Mouse (Mus musculus) MN1 (cell line): ENCODE data around the gene Olfr399.

Source experiments
- DNase-seq: peaks from one replicate; pipeline ENCODE4 v3.0.0-alpha.2; 2016; ENCODE audit warnings: low spot score

Gene Olfr399

DNA sequence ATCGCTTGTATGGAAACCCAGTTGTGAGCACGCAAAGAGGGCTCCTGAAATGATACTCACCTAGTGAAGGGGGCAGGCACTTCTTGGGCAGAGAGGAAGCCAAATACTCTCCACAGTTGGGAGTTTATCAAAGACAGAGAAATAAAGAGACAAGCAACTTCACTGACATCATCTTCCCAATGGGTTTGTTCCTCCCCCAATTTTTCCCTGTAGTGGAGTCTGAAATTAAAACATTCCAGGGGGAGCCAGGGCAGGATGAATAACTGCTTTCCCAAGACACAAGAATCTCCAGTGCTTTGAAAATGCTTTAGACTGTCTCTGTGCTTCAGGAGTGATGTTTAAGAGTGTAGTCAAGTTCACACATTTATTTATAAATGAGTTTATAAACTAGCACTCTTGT lies at the start of gene Olfr399, which contains the start of gene Olfr139:
TSS of gene Olfr399 (minus strand) at position 165 of the 400 bp plus-strand sequence.
TSS of gene Olfr139 (minus strand) at position 101 of the 400 bp plus-strand sequence.
- DNase-seq = no peak

DNA sequence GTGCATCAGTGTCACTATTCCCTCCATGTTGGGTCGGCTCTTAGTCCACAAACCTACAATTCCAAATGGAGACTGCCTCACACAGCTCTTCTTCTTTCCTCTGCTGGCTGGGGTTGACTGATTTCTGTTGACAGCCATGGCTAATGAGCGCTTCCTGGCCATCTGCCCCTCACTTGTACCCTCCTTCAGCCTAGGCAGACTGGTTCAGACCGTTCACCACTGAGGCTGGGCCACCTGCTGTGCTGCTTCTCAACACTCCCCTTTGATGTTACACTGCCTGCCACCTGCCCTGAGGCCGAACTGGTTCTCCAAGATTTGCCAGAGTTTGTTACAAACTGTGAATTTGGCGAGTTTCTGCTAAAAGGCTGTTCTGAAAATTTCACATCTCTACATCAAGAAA lies 48.7 kb upstream of the Olfr399 start:
- DNase-seq = no peak

DNA sequence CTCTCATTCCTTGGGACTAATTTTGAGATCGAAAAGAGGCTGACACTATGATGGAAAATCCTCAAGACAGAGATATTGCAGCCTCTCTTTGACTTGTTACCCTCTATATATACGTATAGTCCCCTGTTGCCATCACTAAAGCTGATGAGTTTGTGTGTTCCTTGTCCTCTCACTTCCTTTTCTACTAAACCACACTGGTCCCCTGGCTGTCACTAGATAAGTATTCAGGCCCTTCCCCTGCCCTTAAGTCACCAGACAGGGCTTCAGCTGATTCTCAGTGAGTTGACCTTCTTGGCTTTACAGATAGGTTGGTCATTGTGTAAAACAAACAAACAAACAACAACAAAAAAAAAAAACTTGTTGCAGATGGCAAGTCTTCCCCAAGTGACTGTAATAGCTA lies 45.1 kb upstream of the Olfr399 start:
- no peak for DNase-seq

DNA sequence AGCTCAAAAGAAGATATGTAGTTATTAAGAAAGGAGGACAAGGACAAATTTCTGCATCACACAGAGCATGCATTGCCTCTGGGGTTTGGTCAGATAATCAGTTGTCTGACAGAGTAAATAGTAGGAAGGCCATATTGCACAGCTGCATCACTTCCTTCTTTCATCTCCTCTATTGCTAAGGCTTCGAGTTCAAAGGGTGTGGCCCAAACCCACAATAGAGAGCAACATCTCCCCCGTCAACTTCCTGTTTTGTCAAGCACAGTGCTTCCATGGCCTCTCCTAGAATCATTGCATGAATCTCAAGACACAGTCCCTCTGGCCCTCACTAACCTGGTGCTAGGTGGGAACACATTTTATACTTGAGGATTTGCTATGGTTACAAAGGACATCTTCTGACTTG lies 44.3 kb upstream of the Olfr399 start:
- no peak for DNase-seq

DNA sequence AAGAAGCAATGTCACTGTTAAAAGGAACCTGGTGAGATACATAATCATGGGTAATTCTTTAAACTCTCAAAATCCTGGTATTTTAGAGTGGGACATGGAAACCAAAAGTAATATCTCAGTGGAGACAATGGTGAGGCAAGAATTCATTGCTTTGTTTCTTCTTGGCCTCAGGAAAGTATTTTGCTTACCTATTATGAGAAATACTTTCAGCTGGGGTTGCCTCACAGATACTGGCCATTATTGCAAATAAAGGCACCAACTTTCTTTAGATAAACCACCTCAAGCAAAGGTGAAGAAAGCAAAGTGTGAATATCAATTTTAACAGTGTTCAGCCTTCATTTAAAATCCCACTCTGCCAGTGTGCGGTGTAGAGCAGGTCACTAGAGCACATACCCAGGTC lies 13.2 kb upstream of the Olfr399 start, which contains the start of gene Zfp616:
TSS of gene Zfp616 (plus strand) at position 301 of the 400 bp plus-strand sequence.
- DNase-seq = no peak

DNA sequence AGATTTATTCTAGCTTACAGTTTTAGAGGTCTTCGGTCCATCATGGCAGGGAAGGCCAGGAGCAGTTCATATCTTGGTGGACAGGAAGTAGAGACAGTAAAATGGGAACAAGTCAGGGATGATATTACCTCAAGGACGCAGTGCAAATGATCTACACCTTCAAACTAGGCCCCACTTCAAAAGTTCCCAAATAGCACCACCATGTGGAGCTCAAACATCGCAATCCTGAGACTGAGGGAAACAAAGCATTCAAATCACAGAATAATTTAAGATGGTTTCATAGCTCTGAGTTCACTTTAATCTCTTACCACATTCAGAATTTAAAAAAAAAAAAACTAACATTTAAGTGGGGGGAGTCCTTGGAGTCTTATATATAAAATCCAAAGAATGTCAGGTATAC lies 5.1 kb downstream of the Olfr399 start:
- DNase-seq = no peak
